Mouse (Mus musculus) midbrain, embryonic 11.5 days (tissue): ENCODE results near the gene Gata1. TPM values are rescaled to one million over a fixed set of nuclear protein-coding genes. Genes with fewer than 3 reads are reported as not detected.
A peak's percentile ranks its signal among the peaks of the same experiment; 100 is the strongest.
"Not testable (repeated sequence)": the region's sequence is repeated elsewhere in the genome, so short reads cannot be mapped to it uniquely, and the experiment has no call there.

ENCODE experiments used
- ATAC-seq: fragments of 200-750 bp; cut with Nextera tagmentation; 2 replicates; pipeline ENCODE4 v1.8.0; 2017; ENCODE audit warnings: moderate TSS enrichment, moderate library complexity; ENCODE audit not compliant: low FRiP score
- DNase-seq: peaks from one replicate; pipeline ENCODE4 v3.0.0; 2015; ENCODE audit warnings: low spot score; ENCODE audit errors: missing footprints
- H3K27ac ChIP-seq: fragments of 300-500 bp; sonication (generic); 2 replicates; pipeline ENCODE4 v1.5.1; 2014; ENCODE audit warnings: low read depth, low read length
- H3K27me3 ChIP-seq: fragments of 300-500 bp; sonication (generic); 2 replicates; pipeline ENCODE4 v1.6.1; 2014; ENCODE audit warnings: mild to moderate bottlenecking, low read length, moderate library complexity, mixed read lengths; ENCODE audit not compliant: control insufficient read depth, insufficient read depth
- H3K36me3 ChIP-seq: fragments of 300-500 bp; sonication (generic); 2 replicates; pipeline ENCODE4 v1.6.1; 2014; ENCODE audit warnings: mild to moderate bottlenecking, low read length, moderate library complexity, mixed read lengths; ENCODE audit not compliant: control insufficient read depth, insufficient read depth
- H3K4me1 ChIP-seq: fragments of 300-500 bp; sonication (generic); 2 replicates; pipeline ENCODE4 v1.6.1; 2014; ENCODE audit warnings: low read length; ENCODE audit not compliant: control insufficient read depth, insufficient read depth
- H3K4me2 ChIP-seq: fragments of 300-500 bp; sonication (generic); 2 replicates; pipeline ENCODE4 v1.6.1; 2014; ENCODE audit warnings: mild to moderate bottlenecking, moderate library complexity
- H3K4me3 ChIP-seq: fragments of 300-500 bp; sonication (generic); 2 replicates; pipeline ENCODE4 v1.5.1; 2014; ENCODE audit warnings: low read depth, low read length
- H3K9ac ChIP-seq: fragments of 300-500 bp; sonication (generic); 2 replicates; pipeline ENCODE4 v1.6.1; 2014; ENCODE audit warnings: low read length
- H3K9me3 ChIP-seq: fragments of 300-500 bp; sonication (generic); 2 replicates; pipeline ENCODE4 v1.6.1; 2016; ENCODE audit warnings: low read length; ENCODE audit not compliant: control insufficient read depth
- WGBS: fragments of 180-500 bp; shearing (Covaris S2); extraction: QIAGEN DNeasy Blood & Tissue Kit; methylation state at CpG from one replicate; pipeline ENCODE4 v1.1.7; 2014; 5-methylcytosine and 5-hydroxymethylcytosine counted together
- polyA plus RNA-seq: library from polyadenylated mRNA; unstranded; fragments of >200 nt; fragmentation: Nextera tagmentation; extraction: Ambion mirVana; gene quantifications from 2 replicates; pipeline ENCODE4 v1.2.1, GENCODE M21; 2014

Gene Gata1
- polyA plus RNA-seq, 1 experiment from 2014 or later, result 4.8 TPM

DNA sequence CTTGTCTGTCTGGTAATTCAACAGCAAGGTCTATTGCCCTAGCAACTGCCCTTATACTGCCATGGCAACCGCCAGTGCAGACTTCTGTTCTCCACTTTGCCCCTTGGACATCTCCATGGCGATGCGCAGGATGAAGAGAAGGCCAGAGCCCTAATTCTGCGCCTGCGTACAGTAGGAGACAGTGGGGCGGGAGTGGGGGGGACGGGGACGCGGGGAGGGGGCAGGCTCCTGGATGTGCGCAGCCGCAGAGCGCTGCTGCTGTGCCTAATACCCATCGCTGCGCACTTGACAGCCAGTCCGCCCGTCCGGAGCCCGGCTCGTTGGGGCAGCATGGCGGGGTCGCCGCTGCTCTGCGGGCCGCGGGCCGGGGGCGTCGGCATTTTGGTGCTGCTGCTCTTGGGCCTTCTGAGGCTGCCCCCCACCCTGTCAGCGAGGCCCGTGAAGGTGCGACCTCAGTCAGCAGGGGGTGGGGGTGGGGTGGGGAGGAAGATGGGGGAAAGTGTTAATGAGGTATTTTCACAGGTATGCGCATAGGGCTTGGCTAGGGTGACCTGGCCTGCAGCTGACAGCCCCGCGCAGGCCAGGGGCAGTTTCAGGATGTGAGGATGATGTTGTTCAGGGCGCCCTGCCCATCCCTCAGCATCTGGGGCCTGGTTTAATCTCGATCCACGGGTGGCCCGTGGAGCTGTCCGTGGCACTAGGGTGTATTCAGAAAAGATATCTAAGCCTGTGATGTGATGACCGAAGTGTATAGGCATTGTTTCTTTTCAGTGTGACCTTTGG, 58.1 kb downstream of the Gata1 start, which contains the start of gene Pcsk1n:
Pcsk1n (plus strand) TSS at position 222 of the 783 bp plus-strand sequence.
- WGBS, result 12% methylated on average over 32 of the region's 40 CpGs
- Histone ChIP-seq H3K4me1 (peaks cover 9% of the 10 kb centered on the region), H3K4me2 (peak within 1 kb of the TSS; percentile 48), H3K9me3 (no peaks in the 10 kb centered on the region), H3K27ac (peak within 1 kb of the TSS; percentile 48; the same call in 1 of the 2 replicates), H3K36me3 (no peaks in the 10 kb centered on the region), H3K4me3 (peak within 1 kb of the TSS; percentile 26), H3K27me3 (peaks cover 24% of the 10 kb centered on the region), H3K9ac (peak within 1 kb of the TSS; percentile 17; the same call in 1 of the 2 replicates)
- DNase-seq, result peak; percentile 86
- peak; percentile 85 for ATAC-seq

DNA sequence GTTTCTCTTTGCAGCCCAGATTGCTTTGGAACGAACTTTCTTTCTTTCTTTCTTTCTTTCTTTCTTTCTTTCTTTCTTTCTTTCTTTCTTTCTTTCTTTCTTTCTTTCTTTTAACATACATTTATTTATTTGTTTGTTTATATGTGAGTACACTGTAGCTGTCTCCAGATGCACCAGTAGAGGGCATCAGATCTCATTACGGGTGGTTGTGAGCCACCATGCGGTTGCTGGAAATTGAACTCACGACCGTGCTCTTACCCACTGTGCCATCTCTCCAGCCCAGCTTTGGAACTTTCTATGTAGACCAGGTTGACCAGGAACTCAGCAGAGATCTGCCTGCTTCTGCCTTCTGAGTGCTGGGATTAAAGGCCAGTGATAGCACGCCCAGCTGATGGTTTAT, 59.9 kb downstream of the Gata1 start:
- H3K4me1 ChIP-seq, H3K4me3 ChIP-seq, H3K36me3 ChIP-seq, H3K4me2 ChIP-seq, H3K9me3 ChIP-seq, H3K27ac ChIP-seq, ATAC-seq, H3K9ac ChIP-seq, DNase-seq: not testable (repeated sequence)
- 79% methylated on average over 6 of the region's 6 CpGs for WGBS
- H3K27me3 ChIP-seq, result peaks cover 17% of the 10 kb centered on the region; the same call in 1 of the 2 replicates

DNA sequence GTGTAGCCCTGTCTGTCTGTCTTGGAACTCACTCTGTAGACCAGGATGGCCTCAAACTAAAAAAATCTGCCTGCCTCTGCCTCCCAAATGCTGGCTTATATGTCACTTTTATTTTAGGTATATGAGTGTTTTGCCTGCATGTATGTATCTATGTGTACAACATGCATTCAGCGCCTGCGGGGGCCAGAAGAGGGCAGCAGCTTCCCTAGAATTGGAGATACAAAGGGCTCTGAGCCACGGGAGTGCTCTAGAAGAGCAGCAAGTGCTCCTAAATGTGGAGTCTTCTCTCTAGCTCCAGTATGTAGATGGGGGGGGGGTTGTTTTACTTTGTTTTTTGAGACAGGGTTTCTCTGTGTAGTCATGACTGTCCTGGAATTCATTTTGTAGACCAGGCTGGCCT, 62.2 kb downstream of the Gata1 start:
- not testable (repeated sequence) for H3K4me3 ChIP-seq, H3K36me3 ChIP-seq, H3K9me3 ChIP-seq, H3K4me1 ChIP-seq, ATAC-seq, H3K27ac ChIP-seq, H3K4me2 ChIP-seq, DNase-seq, H3K27me3 ChIP-seq, H3K9ac ChIP-seq
- WGBS, result 35% methylated on average over 3 of the region's 3 CpGs

DNA sequence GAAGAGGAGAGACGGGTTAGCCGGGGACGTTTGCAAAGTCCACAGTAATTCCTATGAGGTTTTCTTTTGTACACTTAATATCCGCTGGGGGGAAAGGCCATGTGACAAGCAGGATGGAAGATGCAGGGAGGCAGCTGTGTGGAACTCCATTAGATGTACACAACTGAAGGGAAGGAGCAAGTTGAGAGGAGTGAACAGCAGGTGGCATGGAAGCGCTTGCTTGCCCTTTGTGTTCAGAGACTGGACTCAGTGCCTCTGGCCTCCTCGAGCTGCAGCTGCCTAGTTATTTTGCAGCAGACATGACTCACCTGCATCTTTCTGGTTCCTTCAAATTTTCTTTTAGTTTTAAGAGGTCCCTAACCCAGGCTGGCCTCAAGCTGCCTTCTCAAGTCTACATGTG, 67.4 kb downstream of the Gata1 start:
- WGBS, result 59% methylated on average over 6 of the region's 6 CpGs
- Histone ChIP-seq H3K36me3 (no peaks in the 10 kb centered on the region; the same call in 1 of the 2 replicates), H3K4me3 (no peak overlapping the region), H3K27me3 (no peaks in the 10 kb centered on the region), H3K4me2 (no peak overlapping the region), H3K9ac (no peak overlapping the region), H3K27ac (no peak overlapping the region), H3K9me3 (no peaks in the 10 kb centered on the region), H3K4me1 (no peaks in the 10 kb centered on the region)
- DNase-seq (no peak), ATAC-seq (no peak)

Other genes starting within 250 kb of the Gata1 start
- gene Praf2, start 249.6 kb downstream of the Gata1 start, polyA plus RNA-seq, result 97.5 and 106 TPM in 2 replicates
- gene Ccdc120, start 227.2 kb downstream of the Gata1 start, polyA plus RNA-seq, result 15.8 and 24.1 TPM in 2 replicates
- 19.4 and 20.6 TPM in 2 replicates for gene Tfe3, start 215.5 kb downstream of the Gata1 start, polyA plus RNA-seq
- 51.7 and 52.0 TPM in 2 replicates for gene Gripap1, start 188.3 kb downstream of the Gata1 start, polyA plus RNA-seq
- 0.86 and 1.1 TPM in 2 replicates for gene Kcnd1, start 155.8 kb downstream of the Gata1 start, polyA plus RNA-seq
- gene Otud5, start 136.7 kb downstream of the Gata1 start, polyA plus RNA-seq, result 33.9 and 34.8 TPM in 2 replicates
- gene Pim2, start 99.8 kb downstream of the Gata1 start, polyA plus RNA-seq, result 13.2 and 13.3 TPM in 2 replicates
- 10.1 and 11.2 TPM in 2 replicates for gene Slc35a2, start 94.0 kb downstream of the Gata1 start, polyA plus RNA-seq
- gene Pqbp1, start 78.8 kb downstream of the Gata1 start, polyA plus RNA-seq, result 143 and 160 TPM in 2 replicates
- gene Timm17b, start 78.7 kb downstream of the Gata1 start, polyA plus RNA-seq, result 163 and 179 TPM in 2 replicates
- gene Gm10491, start 70.2 kb downstream of the Gata1 start, polyA plus RNA-seq, result not detected in 2 replicates
- gene Gm10490, start 68.5 kb downstream of the Gata1 start, polyA plus RNA-seq, result not detected in 2 replicates
- gene Pcsk1n, start 58.2 kb downstream of the Gata1 start, polyA plus RNA-seq, result 21.9 and 26.9 TPM in 2 replicates
- gene Eras, start 49.5 kb downstream of the Gata1 start, polyA plus RNA-seq, result not detected in 2 replicates
- gene Hdac6, start 30.2 kb downstream of the Gata1 start, polyA plus RNA-seq, result 58.4 and 60.4 TPM in 2 replicates
- gene Glod5, start 40.4 kb upstream of the Gata1 start, polyA plus RNA-seq, result not detected in 2 replicates
- 80.8 and 82.6 TPM in 2 replicates for gene Suv39h1, start 96.7 kb upstream of the Gata1 start, polyA plus RNA-seq
- gene Was, start 112.4 kb upstream of the Gata1 start, polyA plus RNA-seq, result 0.26 and 0.34 TPM in 2 replicates
- gene Wdr13, start 154.8 kb upstream of the Gata1 start, polyA plus RNA-seq, result 21.9 and 23.4 TPM in 2 replicates
- gene Rbm3, start 167.8 kb upstream of the Gata1 start, polyA plus RNA-seq, result 439 and 458 TPM in 2 replicates
- gene Tbc1d25, start 198.1 kb upstream of the Gata1 start, polyA plus RNA-seq, result 11.5 and 11.6 TPM in 2 replicates
- 32.0 and 36.1 TPM in 2 replicates for gene Ebp, start 215.4 kb upstream of the Gata1 start, polyA plus RNA-seq
- 14.7 and 15.9 TPM in 2 replicates for gene Porcn, start 228.5 kb upstream of the Gata1 start, polyA plus RNA-seq